Mouse (Mus musculus) lung, adult 2 months (tissue): ENCODE data around the gene Uqcrc2.

Experiments
- CTCF ChIP-seq: fragments of 200-500 bp; IDR thresholded peaks from 2 replicates; pipeline ENCODE4 v1.5.1; 2011; ENCODE audit warnings: mild to moderate bottlenecking, low read length, control low read depth; ENCODE audit not compliant: insufficient read depth
- POLR2A ChIP-seq: fragments of 200-500 bp; IDR thresholded peaks from 2 replicates; pipeline ENCODE4 v1.6.1; 2011; ENCODE audit warnings: low read depth, mild to moderate bottlenecking, control low read depth, low read length, borderline replicate concordance; ENCODE audit errors: extremely low read depth

DNA sequence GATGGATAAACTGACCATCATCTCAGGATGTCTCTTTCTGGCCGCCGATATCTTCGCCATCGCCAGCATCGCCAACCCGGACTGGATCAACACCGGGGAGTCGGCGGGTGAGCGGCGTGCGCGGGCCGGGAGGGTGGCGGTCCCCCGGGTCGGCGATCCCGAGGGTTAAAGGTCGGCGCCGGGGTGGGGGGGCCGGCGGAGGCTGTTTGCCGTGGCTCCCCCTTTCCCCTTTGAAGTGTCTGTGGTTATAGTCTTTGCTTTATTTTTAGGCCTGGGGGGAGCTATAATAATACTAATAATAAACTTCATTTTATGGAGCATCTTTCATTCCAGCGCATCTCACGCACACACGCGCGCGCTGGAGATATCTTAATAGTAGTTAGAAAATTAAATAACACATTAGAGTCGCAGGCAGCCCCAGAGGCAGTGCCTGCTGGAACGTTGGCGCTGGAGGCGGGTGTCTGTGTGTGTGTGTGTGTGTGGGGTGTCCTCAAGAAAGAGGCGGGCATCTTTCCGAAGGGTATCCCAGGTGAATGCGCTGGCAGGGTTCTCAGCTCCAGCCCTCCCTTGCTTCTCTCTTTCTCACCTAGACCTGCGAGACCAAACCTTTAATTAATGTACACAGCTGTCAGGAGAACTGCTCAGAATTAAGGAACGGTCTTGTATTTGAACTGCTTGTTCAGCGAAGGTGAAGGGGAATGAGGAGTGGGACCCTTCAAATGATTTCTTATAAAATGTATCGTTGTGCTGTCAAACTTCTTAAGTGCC, 43.0 kb downstream of the Uqcrc2 start:
- TF ChIP-seq CTCF (no peak), POLR2A (no peak)
